Mouse (Mus musculus) brain, embryonic 14.5 days (tissue): Measurements from ENCODE around the gene 3110040M04Rik. TPM values are rescaled to one million over a fixed set of nuclear protein-coding genes. Genes with fewer than 3 reads are reported as not detected.
"Not testable (repeated sequence)": the region's sequence is repeated elsewhere in the genome, so short reads cannot be mapped to it uniquely, and the experiment has no call there.

ENCODE experiments used
- DNase-seq: peaks from one replicate; pipeline ENCODE4 v3.0.0-alpha.2; 2011; ENCODE audit warnings: low read depth
- CTCF ChIP-seq: fragments of 200-500 bp; IDR thresholded peaks from 2 replicates; pipeline ENCODE4 v1.5.1; 2012; ENCODE audit warnings: inconsistent platforms, mild to moderate bottlenecking, moderate library complexity, borderline replicate concordance; ENCODE audit not compliant: insufficient read depth, insufficient read length; ENCODE audit errors: extremely low read depth
- POLR2A ChIP-seq: fragments of 200-500 bp; IDR thresholded peaks from 2 replicates; pipeline ENCODE4 v1.6.1; 2012; ENCODE audit warnings: mild to moderate bottlenecking, inconsistent platforms, borderline replicate concordance; ENCODE audit not compliant: poor library complexity, insufficient read depth, insufficient read length, severe bottlenecking; ENCODE audit errors: extremely low read depth
- polyA plus RNA-seq: library from polyadenylated mRNA; depleted of rRNA; stranded (reverse); fragments of >200 nt; gene quantifications from 2 replicates; pipeline ENCODE4 v1.2.3, GENCODE M21; 2012

The 3110040M04Rik gene
- polyA plus RNA-seq, 1 experiment = not detected

DNA sequence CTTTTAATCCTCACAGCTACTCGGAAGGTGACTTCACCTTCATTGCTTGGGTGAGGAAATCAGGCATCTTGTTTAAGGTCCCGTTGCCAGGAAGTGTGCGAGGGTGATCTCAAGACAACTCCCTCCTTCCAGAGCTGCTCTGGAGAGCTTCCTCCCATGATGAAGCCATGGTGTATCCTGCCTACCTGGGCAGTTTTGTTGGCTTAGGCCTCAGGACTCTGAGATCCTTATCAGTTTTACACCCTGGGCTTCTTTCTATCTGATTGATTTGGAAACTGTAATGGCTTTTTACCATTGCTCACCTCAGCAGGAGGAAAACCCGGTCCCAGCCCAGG, 26.0 kb upstream of the 3110040M04Rik start:
- TF ChIP-seq CTCF (no peak), POLR2A (no peak)
- no peak for DNase-seq

DNA sequence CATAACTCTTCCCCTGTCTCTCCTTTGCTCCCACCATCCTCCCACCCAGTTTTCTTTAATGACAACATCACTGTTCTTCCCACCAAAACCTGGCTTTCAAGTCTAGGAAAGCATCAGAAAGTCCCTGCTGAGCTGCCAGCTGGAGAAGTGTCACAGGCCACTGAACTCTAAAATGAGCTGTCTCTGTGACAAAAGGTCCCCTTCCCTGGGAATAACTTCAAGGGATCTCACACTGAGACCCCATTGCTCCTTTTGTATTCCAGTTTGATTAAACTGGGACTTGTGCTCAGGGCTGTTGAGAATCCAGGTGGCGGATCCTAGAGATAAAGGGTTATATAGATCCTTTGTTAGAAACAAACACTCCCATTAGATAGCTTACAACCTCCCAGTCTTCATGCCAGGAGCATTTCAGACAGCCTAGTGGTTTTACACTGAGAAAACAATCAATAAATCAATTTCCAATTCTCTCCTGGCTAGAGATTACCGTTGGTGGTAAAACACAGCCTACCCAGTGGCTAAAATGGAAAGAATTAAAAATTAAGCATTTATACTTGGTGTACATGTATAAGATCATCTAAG, 25.3 kb upstream of the 3110040M04Rik start:
- TF ChIP-seq POLR2A (no peak), CTCF (no peak)
- DNase-seq = peak; percentile 68

DNA sequence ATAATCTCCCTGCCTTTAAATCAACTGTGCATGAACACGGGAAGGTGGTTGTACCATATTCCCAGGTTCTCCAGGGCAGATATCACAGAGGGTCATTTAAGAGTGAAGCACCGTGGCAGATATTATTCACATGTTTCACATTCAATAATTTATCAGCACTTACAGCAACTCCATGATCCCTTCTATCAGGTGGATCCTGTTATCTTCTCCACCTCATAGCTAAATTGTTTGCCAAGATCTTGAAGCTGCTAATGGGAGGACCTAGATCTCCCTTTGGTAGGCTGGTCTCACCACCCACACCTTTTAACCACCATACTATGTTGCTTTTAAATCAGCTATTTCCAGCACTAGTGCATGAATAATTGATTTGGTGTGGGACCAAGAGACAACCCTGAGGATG, 23.8 kb upstream of the 3110040M04Rik start:
- no peak for DNase-seq
- TF ChIP-seq CTCF (no peak), POLR2A (no peak)

DNA sequence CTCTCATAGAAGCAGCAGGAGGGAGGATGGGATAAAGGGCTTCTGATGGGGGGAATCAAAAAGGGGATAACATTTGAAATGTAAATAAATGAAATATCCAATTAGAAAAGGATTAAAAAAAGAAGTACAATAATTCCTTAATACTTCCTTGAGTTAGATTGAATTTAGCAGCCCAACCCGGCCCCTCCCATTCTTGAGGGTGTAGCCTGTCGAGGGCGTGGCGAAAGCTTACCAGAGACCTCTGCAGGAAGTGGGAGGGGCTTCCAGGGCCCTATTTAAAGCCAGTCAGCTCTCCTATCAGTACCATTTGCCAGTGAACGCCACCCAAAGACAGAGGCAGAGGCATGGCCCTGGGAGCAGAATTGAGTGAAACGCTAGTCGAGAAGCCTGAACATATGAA, 21.7 kb upstream of the 3110040M04Rik start, which contains the start of gene Gm47985:
TSS of gene Gm47985 (plus strand) at position 272 of the 400 bp plus-strand sequence.
- not testable (repeated sequence) for DNase-seq

DNA sequence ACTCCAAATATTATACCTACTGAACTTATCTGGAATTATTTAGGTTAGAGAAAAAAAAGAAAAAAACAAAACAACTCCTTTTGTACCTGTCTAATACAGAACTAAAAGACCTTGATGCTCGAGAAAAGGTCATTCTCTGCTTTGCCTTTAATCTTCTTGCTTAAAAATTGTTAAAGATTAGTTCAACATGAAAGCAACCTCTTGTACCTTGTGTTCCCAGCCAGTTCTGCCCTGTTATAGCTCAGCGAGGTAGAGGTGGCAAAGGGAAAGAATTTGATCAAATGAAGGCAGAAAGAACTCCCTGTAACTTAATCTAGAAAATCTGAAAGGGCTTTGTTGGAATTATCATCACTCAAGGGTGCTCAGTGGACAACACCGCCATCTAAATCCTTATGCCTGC, 17.7 kb upstream of the 3110040M04Rik start:
- DNase-seq = not testable (repeated sequence)

DNA sequence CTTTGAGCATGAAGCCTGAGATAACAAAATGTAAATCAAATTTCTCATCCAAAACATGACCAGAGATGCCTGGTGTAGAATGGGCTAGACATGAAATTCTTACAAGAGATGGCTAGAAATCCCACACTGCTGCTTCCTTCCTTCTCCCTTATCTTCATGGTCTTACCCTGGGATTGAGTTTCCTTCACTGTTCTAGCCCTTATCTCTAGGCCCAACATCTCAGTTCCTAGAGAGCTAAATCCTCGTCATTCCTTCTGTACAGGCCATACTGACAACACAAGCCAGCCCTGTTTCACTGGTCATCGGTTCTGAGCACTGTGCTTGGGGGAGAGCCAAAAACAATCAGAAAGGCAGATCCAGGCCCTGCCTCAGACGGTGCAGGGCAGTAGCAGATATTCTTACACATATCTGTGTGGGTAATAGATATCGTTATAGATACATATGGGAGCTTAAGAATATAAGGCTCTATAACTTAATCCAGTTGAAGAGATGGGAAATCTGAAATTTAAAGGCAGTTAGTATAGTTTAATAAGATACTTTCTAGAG, 17.0 kb upstream of the 3110040M04Rik start:
- DNase-seq = not testable (repeated sequence)

DNA sequence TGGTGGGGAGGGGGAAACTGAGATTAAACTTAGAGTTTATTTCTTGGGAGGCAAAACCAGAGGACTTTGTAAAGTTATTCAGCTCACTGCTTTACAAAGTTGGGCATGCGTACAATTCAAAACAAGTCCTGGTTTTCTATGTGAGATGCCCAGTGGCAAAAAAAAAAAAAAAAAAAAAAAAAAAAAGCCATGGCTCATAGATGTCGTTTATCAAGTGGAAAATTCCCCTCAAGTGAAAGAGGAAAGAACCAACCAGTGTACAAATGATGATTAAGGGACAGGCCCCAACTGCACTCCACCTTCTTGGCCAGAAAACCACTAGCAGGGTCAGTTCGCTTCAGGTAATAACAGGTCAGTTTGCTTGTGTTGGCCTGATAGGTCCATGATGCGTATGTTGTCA, 15.5 kb upstream of the 3110040M04Rik start:
- TF ChIP-seq CTCF (no peak), POLR2A (no peak)

DNA sequence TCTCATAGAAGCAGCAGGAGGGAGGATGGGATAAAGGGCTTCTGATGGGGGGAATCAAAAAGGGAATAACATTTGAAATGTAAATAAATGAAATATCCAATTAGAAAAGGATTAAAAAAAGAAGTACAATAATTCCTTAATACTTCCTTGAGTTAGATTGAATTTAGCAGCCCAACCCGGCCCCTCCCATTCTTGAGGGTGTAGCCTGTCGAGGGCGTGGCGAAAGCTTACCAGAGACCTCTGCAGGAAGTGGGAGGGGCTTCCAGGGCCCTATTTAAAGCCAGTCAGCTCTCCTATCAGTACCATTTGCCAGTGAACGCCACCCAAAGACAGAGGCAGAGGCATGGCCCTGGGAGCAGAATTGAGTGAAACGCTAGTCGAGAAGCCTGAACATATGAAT, 11.8 kb upstream of the 3110040M04Rik start, which contains the start of gene Gm8947:
TSS of gene Gm8947 (plus strand) at position 302 of the 400 bp plus-strand sequence.
- DNase-seq = not testable (repeated sequence)

More for the DNA sequence above, 15.5 kb upstream of the 3110040M04Rik start:
- no peak for DNase-seq

DNA sequence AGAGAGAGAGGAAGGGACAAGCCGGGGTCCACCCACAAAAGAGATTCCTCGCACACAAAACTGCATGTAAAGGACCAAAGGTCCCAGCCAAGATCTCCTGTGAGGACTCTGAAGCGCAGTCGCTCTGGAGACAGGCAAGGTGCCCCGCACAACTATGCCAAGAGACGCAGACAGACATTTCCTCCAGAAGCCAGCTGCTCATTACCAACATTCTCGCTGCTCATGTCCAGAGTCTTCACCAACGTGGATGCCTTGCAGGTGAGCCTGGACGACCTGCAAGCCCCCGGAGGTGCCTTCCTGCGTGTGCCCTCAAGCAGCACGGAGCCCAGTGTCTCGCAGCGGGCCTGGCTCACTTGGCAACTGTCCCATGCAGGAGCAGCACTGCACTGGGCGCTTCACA, 11.2 kb upstream of the 3110040M04Rik start:
- not testable (repeated sequence) for DNase-seq

DNA sequence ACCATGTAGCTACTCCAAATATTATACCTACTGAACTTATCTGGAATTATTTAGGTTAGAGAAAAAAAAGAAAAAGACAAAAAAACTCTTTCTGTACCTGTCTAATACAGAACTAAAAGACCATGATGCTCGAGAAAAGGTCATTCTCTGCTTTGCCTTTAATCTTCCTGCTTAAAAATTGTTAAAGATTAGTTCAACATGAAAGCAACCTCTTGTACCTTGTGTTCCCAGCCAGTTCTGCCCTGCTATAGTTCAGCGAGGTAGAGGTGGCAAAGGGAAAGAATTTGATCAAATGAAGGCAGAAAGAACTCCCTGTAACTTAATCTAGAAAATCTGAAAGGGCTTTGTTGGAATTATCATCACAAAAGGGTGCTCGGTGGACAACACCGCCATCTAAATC, 7.9 kb upstream of the 3110040M04Rik start:
- DNase-seq = not testable (repeated sequence)

DNA sequence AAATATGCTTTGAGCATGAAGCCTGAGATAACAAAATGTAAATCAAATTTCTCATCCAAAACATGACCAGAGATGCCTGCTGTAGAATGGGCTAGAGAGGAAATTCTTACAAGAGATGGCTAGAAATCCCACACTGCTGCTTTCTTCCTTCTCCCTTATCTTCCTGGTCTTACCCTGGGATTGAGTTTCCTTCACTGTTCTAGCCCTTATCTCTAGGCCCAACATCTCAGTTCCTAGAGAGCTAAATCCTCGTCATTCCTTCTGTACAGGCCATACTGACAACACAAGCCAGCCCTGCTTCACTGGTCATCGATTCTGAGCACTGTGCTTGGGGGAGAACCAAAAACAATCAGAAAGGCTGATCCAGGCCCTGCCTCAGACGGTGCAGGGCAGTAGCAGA, 7.2 kb upstream of the 3110040M04Rik start:
- DNase-seq = not testable (repeated sequence)

DNA sequence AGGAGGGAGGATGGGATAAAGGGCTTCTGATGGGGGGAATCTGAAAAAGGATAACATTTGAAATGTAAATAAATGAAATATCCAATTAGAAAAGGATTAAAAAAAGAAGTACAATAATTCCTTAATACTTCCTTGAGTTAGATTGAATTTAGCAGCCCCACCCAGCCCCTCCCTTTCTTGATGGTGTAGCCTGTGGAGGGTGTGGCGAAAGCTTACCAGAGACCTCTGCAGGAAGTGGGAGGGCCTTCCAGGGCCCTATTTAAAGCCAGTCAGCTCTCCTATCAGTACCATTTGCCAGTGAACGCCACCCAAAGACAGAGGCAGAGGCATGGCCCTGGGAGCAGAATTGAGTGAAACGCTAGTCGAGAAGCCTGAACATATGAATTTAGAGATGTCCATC, 5.8 kb upstream of the 3110040M04Rik start, which contains the start of gene Gm47995:
TSS of gene Gm47995 (plus strand) at position 329 of the 400 bp plus-strand sequence.
- DNase-seq = not testable (repeated sequence)

DNA sequence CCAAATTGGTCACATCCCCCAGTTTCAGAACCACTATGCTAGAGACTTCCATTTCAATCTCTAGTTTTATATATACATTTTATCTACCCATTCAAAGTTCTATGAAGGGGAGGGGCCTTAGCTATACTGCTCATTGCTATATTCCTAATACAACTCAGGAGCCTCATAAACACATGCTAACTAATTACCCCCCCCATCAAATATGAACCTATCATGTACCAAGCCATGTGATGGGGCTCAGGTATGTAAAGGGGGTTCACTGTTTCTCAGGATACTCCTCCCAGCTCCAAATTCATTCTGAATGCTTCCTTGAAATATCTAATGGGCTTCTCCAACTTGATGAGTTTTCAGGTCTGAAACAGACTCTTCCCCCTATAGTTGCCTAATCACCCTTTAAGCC, 3.3 kb upstream of the 3110040M04Rik start:
- DNase-seq = not testable (repeated sequence)

DNA sequence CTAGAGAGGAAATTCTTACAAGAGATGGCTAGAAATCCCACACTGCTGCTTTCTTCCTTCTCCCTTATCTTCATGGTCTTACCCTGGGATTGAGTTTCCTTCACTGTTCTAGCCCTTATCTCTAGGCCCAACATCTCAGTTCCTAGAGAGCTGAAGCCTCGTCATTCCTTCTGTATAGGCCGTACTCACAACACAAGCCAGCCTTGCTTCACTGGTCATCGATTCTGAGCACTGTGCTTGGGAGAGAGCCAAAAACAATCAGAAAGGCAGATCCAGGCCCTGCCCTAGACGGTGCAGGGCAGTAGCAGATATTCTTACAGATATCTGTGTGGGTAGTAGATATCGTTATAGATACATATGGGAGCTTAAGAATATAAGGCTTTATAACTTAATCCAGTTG, 1.1 kb upstream of the 3110040M04Rik start:
- DNase-seq = not testable (repeated sequence)

DNA sequence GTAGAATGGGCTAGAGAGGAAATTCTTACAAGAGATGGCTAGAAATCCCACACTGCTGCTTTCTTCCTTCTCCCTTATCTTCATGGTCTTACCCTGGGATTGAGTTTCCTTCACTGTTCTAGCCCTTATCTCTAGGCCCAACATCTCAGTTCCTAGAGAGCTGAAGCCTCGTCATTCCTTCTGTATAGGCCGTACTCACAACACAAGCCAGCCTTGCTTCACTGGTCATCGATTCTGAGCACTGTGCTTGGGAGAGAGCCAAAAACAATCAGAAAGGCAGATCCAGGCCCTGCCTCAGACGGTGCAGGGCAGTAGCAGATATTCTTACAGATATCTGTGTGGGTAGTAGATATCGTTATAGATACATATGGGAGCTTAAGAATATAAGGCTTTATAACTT, 4.6 kb downstream of the 3110040M04Rik start:
- DNase-seq = not testable (repeated sequence)

DNA sequence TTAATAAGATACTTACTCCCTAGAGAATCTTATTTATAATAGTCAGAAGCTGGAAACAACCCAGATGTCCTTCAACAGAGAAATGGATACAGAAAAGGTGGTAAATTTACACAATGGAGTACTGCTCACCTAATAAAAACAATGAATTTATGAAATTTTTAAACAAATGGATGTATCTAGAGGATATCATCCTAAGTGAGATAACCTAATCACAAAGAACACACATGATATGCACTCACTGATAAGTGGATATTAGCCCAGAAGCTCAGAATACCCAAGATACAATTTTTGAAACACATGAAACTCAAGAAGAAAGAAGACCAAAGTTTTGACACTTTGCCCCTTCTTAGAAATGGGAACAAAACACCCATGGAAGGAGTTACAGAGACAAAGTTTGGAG, 5.0 kb downstream of the 3110040M04Rik start:
- not testable (repeated sequence) for DNase-seq

DNA sequence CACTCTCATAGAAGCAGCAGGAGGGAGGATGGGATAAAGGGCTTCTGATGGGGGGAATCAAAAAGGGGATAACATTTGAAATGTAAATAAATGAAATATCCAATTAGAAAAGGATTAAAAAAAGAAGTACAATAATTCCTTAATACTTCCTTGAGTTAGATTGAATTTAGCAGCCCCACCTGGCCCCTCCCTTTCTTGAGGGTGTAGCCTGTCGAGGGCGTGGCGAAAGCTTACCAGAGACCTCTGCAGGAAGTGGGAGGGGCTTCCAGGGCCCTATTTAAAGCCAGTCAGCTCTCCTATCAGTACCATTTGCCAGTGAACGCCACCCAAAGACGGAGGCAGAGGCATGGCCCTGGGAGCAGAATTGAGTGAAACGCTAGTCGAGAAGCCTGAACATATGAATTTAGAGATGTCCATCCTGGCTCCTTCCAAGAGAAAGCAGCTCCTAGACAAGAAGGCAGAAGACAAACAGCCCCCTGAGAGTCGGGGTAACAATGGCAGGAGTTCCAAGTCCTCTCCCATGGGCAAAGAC, 6.0 kb downstream of the 3110040M04Rik start, which contains the start of gene Gm47996:
TSS of gene Gm47996 (plus strand) at position 308 of the 532 bp plus-strand sequence.
- not testable (repeated sequence) for DNase-seq

DNA sequence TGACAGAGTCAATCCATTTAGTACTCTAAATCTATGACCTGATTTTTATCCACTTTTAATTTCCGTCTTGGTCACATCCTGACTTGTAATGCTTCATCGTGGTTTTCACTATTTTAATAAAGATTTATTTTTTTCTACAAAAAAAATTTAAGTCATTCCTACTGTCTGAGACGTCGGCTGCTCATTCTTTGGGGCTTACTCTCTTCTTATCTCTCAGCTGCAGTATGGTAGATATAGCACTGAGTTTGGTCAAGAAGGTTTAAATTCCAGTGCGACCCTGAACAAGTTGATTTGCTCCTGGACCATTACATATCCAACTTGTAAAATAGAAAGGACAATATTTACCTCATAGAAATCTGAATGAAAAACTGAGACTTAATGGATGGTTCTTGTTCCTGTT, 7.7 kb downstream of the 3110040M04Rik start:
- not testable (repeated sequence) for DNase-seq
